ENCODE assay signal across 8 mouse cellular contexts in genomic region chr4:151977748-151978147, GRCm38 (mm10). TPM values are rescaled to one million over a fixed set of nuclear protein-coding genes. Genes with fewer than 3 reads are reported as not detected.
A peak's percentile ranks its signal among the peaks of the same experiment; 100 is the strongest.
DNase-seq lines count a peak whose midpoint lies in the region; ATAC-seq and TF ChIP-seq lines count a peak whose summit lies in the region.

No protein-coding gene starts in this region.

- peak; percentile 79 to 90 for DNase-seq in heart, adult 2 months
- no peak for DNase-seq in heart, embryonic 10.5 days (ENCODE audit: low spot score)
- DNase-seq in cerebellum, adult 8-10 months, result peak; percentile 87
- peak; percentile 87 for DNase-seq in left cerebral cortex, postnatal 4 days
- peak; percentile 73 to 90 for DNase-seq in spleen, adult 18-20 months

- H3K9me3 ChIP-seq in heart, embryonic 10.5 days, result no peaks in the 10 kb centered on the region
- H3K9me3 ChIP-seq in intestine, embryonic 15.5 days, result no peaks in the 10 kb centered on the region
- no peaks in the 10 kb centered on the region for H3K9me3 ChIP-seq in midbrain, embryonic 15.5 days

- H3K36me3 ChIP-seq in heart, adult 2 months (ENCODE audit: control insufficient read depth, insufficient read depth, low read length), result no peaks in the 10 kb centered on the region
- H3K36me3 ChIP-seq in heart, embryonic 10.5 days, result peaks cover 91% of the 10 kb centered on the region
- peaks cover 39% of the 10 kb centered on the region for H3K36me3 ChIP-seq in intestine, embryonic 15.5 days
- H3K36me3 ChIP-seq in midbrain, embryonic 15.5 days (replicated peaks), result peaks cover 34% of the 10 kb centered on the region

- no peak overlapping the region for H3K27ac ChIP-seq in heart, adult 2 months
- H3K27ac ChIP-seq in heart, embryonic 10.5 days, result no peak overlapping the region
- no peak overlapping the region for H3K27ac ChIP-seq in intestine, embryonic 15.5 days
- 0 out of 2 replicates have a peak overlapping the region, but pooled peaks have one; percentile 4 for H3K27ac ChIP-seq in midbrain, embryonic 15.5 days

- no peak overlapping the region for H3K4me2 ChIP-seq in intestine, embryonic 15.5 days (replicated peaks)
- H3K4me2 ChIP-seq in midbrain, embryonic 15.5 days, result no peak overlapping the region

- H3K4me3 ChIP-seq in heart, adult 2 months, result no peak overlapping the region
- H3K4me3 ChIP-seq in heart, embryonic 10.5 days, result no peak overlapping the region
- H3K4me3 ChIP-seq in intestine, embryonic 15.5 days (replicated peaks), result no peak overlapping the region
- H3K4me3 ChIP-seq in midbrain, embryonic 15.5 days, result no peak overlapping the region

- intact Hi-C loops in heart, adult 2 months (cut with DNase I), result no loop called here
- intact Hi-C loops in left cerebral cortex, postnatal 4 days (cut with DNase I), result no loop called here

- no peak for TF ChIP-seq POLR2A in heart, adult 2 months (IDR thresholded peaks at IDR 0.05; ENCODE audit: insufficient read depth, low read depth, low read length)

- H3K9ac ChIP-seq in heart, adult 2 months (ENCODE audit: low read depth, low read length), result no peak overlapping the region
- H3K9ac ChIP-seq in intestine, embryonic 15.5 days, result no peak overlapping the region
- H3K9ac ChIP-seq in midbrain, embryonic 15.5 days, result no peak overlapping the region

- peak; percentile 47; the same call in 1 of the 2 replicates for ATAC-seq in frontal cortex, adult (ENCODE audit: low TSS enrichment)
- ATAC-seq in intestine, embryonic 15.5 days, result 0 out of 2 replicates have a peak, but pooled peaks have one; percentile 15
- no peak for ATAC-seq in midbrain, embryonic 15.5 days (replicated peaks)

- no peaks in the 10 kb centered on the region for H3K4me1 ChIP-seq in heart, adult 2 months (ENCODE audit: control insufficient read depth, insufficient read depth, low read length)
- H3K4me1 ChIP-seq in heart, embryonic 10.5 days, result peaks cover 7% of the 10 kb centered on the region; the same call in 1 of the 2 replicates
- no peaks in the 10 kb centered on the region for H3K4me1 ChIP-seq in intestine, embryonic 15.5 days (replicated peaks)
- H3K4me1 ChIP-seq in midbrain, embryonic 15.5 days, result peaks cover 4% of the 10 kb centered on the region; the same call in 1 of the 2 replicates

- peak; percentile 98 for TF ChIP-seq CTCF in heart, adult 2 months (IDR thresholded peaks at IDR 0.05)

- 34% methylated on average over 10 of the region's 10 CpGs for WGBS in heart, adult 2 months
- 46% methylated on average over 10 of the region's 10 CpGs for WGBS in heart, embryonic 10.5 days
- 41% methylated on average over 10 of the region's 10 CpGs for WGBS in intestine, embryonic 15.5 days
- 41% methylated on average over 10 of the region's 10 CpGs for WGBS in midbrain, embryonic 15.5 days

- H3K79me2 ChIP-seq in heart, adult 2 months (replicated peaks; ENCODE audit: control insufficient read depth, insufficient read depth, low read length), result no peaks in the 10 kb centered on the region

- H3K27me3 ChIP-seq in heart, adult 2 months (ENCODE audit: control insufficient read depth, insufficient read depth, low read length), result no peaks in the 10 kb centered on the region
- no peaks in the 10 kb centered on the region for H3K27me3 ChIP-seq in heart, embryonic 10.5 days (ENCODE audit: insufficient read depth, poor library complexity, severe bottlenecking)
- H3K27me3 ChIP-seq in intestine, embryonic 15.5 days (replicated peaks), result no peaks in the 10 kb centered on the region
- H3K27me3 ChIP-seq in midbrain, embryonic 15.5 days (replicated peaks), result no peaks in the 10 kb centered on the region

- TF ChIP-seq EP300 in heart, adult 2 months (IDR thresholded peaks at IDR 0.05; ENCODE audit: insufficient read depth, low read depth, low read length), result no peak

RNA-seq across cellular contexts. Expression of gene Thap3, which starts 11.0 kb away (rescaled TPM):
- total RNA-seq in heart, adult 2 months (2021), result 10 to 100 TPM; 12.0 to 13.5 TPM
- 20.8 and 27.6 TPM in 2 replicates for polyA plus RNA-seq in heart, adult 2 months (2012; rRNA removed)
- polyA plus RNA-seq in heart, embryonic 10.5 days (2016; fragmentation: Nextera tagmentation; extraction: Ambion mirVana), result 29.3 and 30.1 TPM in 2 replicates
- 31.2 and 32.0 TPM in 2 replicates for polyA plus RNA-seq in intestine, embryonic 15.5 days (2015; fragmentation: Nextera tagmentation; extraction: Ambion mirVana)
- 10 to 100 TPM; 29.2 to 33.0 TPM for total RNA-seq in left cerebral cortex, postnatal 4 days (2021)
- 38.3 and 39.5 TPM in 2 replicates for polyA plus RNA-seq in midbrain, embryonic 15.5 days (2015; fragmentation: Nextera tagmentation; extraction: Ambion mirVana)

RNA-seq across cellular contexts. Expression of gene Phf13, which starts 18.3 kb away (rescaled TPM):
- total RNA-seq in heart, adult 2 months (2021), result 1 to 10 TPM; 4.5 to 4.8 TPM
- 3.0 and 3.7 TPM in 2 replicates for polyA plus RNA-seq in heart, adult 2 months (2012; rRNA removed)
- polyA plus RNA-seq in heart, embryonic 10.5 days (2016; fragmentation: Nextera tagmentation; extraction: Ambion mirVana), result 22.9 and 26.2 TPM in 2 replicates
- polyA plus RNA-seq in intestine, embryonic 15.5 days (2015; fragmentation: Nextera tagmentation; extraction: Ambion mirVana), result 20.4 and 21.0 TPM in 2 replicates
- total RNA-seq in left cerebral cortex, postnatal 4 days (2021), result 10 to 100 TPM; 20.6 to 21.2 TPM
- polyA plus RNA-seq in midbrain, embryonic 15.5 days (2015; fragmentation: Nextera tagmentation; extraction: Ambion mirVana), result 22.5 and 22.7 TPM in 2 replicates

RNA-seq across cellular contexts. Expression of gene Klhl21, which starts 30.9 kb away (rescaled TPM):
- total RNA-seq in heart, adult 2 months (2021), result 10 to 100 TPM; 69.9 to 93.5 TPM
- 50.4 and 56.2 TPM in 2 replicates for polyA plus RNA-seq in heart, adult 2 months (2012; rRNA removed)
- 28.4 and 42.2 TPM in 2 replicates for polyA plus RNA-seq in heart, embryonic 10.5 days (2016; fragmentation: Nextera tagmentation; extraction: Ambion mirVana)
- 10.6 and 10.9 TPM in 2 replicates for polyA plus RNA-seq in intestine, embryonic 15.5 days (2015; fragmentation: Nextera tagmentation; extraction: Ambion mirVana)
- total RNA-seq in left cerebral cortex, postnatal 4 days (2021), result 1 to 10 TPM; 6.6 to 7.1 TPM
- polyA plus RNA-seq in midbrain, embryonic 15.5 days (2015; fragmentation: Nextera tagmentation; extraction: Ambion mirVana), result 3.6 and 4.0 TPM in 2 replicates

RNA-seq across cellular contexts. Expression of gene Dnajc11, which starts 44.3 kb away (rescaled TPM):
- total RNA-seq in heart, adult 2 months (2021), result 10 to 100 TPM; 71.0 to 84.3 TPM
- polyA plus RNA-seq in heart, adult 2 months (2012; rRNA removed), result 55.9 and 66.9 TPM in 2 replicates
- 80.5 and 85.8 TPM in 2 replicates for polyA plus RNA-seq in heart, embryonic 10.5 days (2016; fragmentation: Nextera tagmentation; extraction: Ambion mirVana)
- polyA plus RNA-seq in intestine, embryonic 15.5 days (2015; fragmentation: Nextera tagmentation; extraction: Ambion mirVana), result 73.2 and 75.6 TPM in 2 replicates
- total RNA-seq in left cerebral cortex, postnatal 4 days (2021), result 10 to 100 TPM; 74.9 to 79.2 TPM
- polyA plus RNA-seq in midbrain, embryonic 15.5 days (2015; fragmentation: Nextera tagmentation; extraction: Ambion mirVana), result 89.4 and 92.5 TPM in 2 replicates

RNA-seq across cellular contexts. Expression of gene Zbtb48, which starts 49.7 kb away (rescaled TPM):
- 1 to 10 TPM; 4.3 to 5.6 TPM for total RNA-seq in heart, adult 2 months (2021)
- 5.0 and 8.8 TPM in 2 replicates for polyA plus RNA-seq in heart, adult 2 months (2012; rRNA removed)
- 16.6 and 21.0 TPM in 2 replicates for polyA plus RNA-seq in heart, embryonic 10.5 days (2016; fragmentation: Nextera tagmentation; extraction: Ambion mirVana)
- 15.6 and 19.0 TPM in 2 replicates for polyA plus RNA-seq in intestine, embryonic 15.5 days (2015; fragmentation: Nextera tagmentation; extraction: Ambion mirVana)
- total RNA-seq in left cerebral cortex, postnatal 4 days (2021), result 10 to 100 TPM; 17.4 to 17.6 TPM
- 22.1 and 23.9 TPM in 2 replicates for polyA plus RNA-seq in midbrain, embryonic 15.5 days (2015; fragmentation: Nextera tagmentation; extraction: Ambion mirVana)
